Mouse (Mus musculus) inflammation-experienced regulatory T-cells, adult 16 weeks (primary cell): Measurements from ENCODE around the gene Dppa5a. TPM values are rescaled to one million over a fixed set of nuclear protein-coding genes. Genes with fewer than 3 reads are reported as not detected.

Experiments
- polyA plus RNA-seq: library from polyadenylated mRNA; unstranded; fragments of 100-300 nt; shearing (Covaris generic); gene quantifications from one replicate; pipeline ENCODE4 v1.2.1, GENCODE M21; 2017

The Dppa5a gene
- polyA plus RNA-seq = not detected

DNA sequence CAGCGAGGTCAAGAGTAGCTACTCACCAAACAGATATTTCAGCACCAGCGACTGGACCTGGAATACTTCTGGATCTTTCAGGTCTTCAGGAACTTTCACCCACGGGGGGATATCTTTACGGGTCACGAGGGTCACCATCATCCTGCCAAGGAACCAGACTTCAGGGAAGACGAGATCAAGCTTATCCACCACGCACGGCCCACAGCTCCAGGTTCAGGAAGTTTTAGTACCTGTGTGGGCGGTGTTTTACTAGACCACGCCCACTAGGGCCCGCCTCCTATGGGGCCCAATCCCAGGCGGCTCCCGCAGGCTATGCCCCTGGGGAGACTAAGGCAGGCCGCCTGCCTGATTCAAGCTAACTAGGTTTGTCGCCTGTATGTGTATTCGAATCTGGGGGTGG, at the start of gene Dppa5a:
Gene Dppa5a, minus strand, starts transcription at position 219 of the 400 bp plus-strand sequence.

DNA sequence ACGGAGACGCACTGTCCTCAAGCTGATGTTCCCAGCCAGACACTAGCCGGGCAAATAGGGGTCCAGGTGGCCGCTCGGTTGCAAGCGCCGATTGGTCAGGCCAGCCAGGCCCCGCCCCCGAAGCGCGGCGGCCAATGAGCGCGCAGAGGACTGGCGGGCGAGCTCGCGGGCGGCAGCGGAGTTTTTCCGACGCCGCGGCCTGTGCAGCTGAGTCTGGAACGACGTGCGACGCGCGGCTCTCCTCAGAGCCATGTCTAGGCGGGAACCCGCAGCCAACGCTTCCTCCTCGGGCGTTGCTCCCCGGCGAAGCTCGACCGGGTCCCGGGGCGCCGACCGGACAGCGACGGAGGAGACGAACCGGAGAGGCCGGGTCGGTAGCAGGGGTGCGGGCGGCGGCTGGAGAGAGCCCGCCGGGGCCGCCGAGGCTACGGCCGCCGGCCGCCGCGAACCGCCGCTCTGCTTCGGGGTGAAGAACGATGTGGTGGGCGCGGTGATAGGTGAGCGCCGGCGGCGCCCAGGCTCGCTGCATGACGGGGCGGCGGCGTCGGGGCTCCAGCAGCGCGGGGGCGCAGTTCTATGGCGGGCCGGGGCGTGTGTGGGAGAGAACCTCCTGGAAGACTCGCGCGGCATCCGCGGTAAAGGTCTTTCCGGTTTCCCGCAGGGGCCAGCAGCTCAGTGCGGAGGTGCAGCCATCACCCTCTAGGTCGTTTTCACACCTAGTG, 27.8 kb upstream of the Dppa5a start, which contains the start of gene Ddx43:
Gene Ddx43, plus strand, starts transcription at position 148 of the 722 bp plus-strand sequence.

DNA sequence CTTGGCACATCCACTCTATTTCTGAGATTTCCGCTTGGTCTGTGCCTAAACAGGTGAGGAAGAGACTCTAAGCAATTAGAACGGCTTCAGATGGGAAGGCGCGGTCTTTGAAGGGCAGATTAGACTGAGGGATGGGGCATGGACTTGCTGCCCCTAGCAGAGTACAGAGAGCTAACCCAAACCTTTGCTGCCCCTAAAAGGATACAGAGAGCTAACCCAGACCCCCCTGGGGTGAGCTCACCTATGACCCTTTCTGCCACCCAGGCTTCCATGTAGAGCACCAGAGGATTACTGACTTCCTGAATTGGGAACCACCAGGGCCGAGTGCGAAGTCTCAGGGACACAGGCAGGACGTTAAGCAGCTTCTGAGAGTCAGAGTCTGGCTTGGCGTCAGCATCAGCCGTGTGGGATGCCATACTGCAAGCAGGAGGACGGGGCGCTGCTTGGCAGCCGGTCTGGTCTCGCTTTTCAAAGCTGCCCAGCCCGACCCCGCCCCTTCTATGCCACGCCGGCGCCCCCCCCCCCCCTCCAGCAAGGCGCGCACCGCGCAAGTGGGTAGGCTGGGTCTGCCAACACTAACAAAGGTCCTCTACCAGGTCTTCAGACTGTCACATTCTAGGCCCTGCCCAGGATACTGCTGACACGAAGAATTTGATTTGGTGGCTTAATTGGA, 10.3 kb upstream of the Dppa5a start, which contains the start of gene Ooep:
Gene Ooep, minus strand, starts transcription at position 613 of the 673 bp plus-strand sequence.

DNA sequence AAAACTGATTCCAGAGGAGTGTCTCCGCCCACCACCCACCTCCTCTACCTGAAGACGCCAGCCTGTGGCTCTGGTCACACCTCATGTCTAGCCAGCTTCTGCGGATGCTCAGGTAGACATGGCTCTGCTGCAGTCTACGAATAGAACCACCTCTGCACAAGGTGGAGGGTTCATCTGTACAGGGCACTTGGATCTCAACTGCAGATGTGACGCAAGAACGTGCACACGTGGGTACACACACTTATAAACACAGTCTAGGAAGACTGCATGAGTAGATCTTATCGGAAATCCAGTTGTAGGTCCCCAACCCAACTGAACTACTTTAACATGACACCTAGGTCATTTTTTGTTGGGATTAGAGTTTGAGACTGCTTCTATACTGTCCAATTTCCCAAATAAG, 12.4 kb downstream of the Dppa5a start, which contains the start of gene Gsta2:
Gene Gsta2, minus strand, starts transcription at position 178 of the 400 bp plus-strand sequence.

DNA sequence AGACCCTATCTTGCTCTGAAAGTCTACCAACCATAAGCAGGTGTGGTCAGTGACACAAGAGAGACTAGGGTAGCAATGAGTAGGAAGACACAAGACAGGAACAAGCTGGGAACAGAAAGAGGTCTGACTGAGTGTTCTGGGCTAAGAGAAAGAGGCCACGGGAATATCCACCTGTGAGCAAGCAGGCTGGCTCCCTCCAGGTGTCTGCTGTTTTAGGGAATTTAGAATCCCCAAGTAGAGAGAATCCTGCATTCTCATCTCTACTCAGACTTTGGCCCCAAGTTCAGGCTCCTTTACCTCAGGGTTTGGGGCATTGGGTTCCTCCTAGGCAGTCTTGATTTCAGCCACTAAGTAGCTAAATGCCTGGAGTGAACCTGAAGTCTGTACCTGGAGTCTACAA, 40.7 kb downstream of the Dppa5a start, which contains the start of gene Omt2b:
Gene Omt2b, plus strand, starts transcription at position 301 of the 400 bp plus-strand sequence.

Other genes starting within 250 kb of the Dppa5a start
- gene Gsta4, start 185.4 kb downstream of the Dppa5a start, polyA plus RNA-seq = 24.2 TPM
- gene Gsta1, start 137.5 kb downstream of the Dppa5a start, polyA plus RNA-seq = not detected
- not detected for gene Gm3776, start 111.0 kb downstream of the Dppa5a start, polyA plus RNA-seq
- not detected for gene Gm10639, start 78.3 kb downstream of the Dppa5a start, polyA plus RNA-seq
- not detected for gene Omt2a, start 53.4 kb downstream of the Dppa5a start, polyA plus RNA-seq
- not detected for gene Omt2b, start 40.6 kb downstream of the Dppa5a start, polyA plus RNA-seq
- not detected for gene Gsta2, start 12.4 kb downstream of the Dppa5a start, polyA plus RNA-seq
- not detected for gene Ooep, start 10.5 kb upstream of the Dppa5a start, polyA plus RNA-seq
- gene Ddx43, start 27.6 kb upstream of the Dppa5a start, polyA plus RNA-seq = 5.9 TPM
- gene Cgas, start 75.1 kb upstream of the Dppa5a start, polyA plus RNA-seq = 2.3 TPM
- 17.2 TPM for gene Mto1, start 80.0 kb upstream of the Dppa5a start, polyA plus RNA-seq
- gene Gm17324, start 80.6 kb upstream of the Dppa5a start, polyA plus RNA-seq = not detected
- 4,544 TPM for gene Eef1a1, start 121.0 kb upstream of the Dppa5a start, polyA plus RNA-seq
- gene Slc17a5, start 219.9 kb upstream of the Dppa5a start, polyA plus RNA-seq = 17.5 TPM
- gene Cd109, start 247.4 kb upstream of the Dppa5a start, polyA plus RNA-seq = 0.27 TPM